Mouse (Mus musculus) small intestine, adult 2 months (tissue): ENCODE measurements around the gene Synpo2. TPM values are rescaled to one million over a fixed set of nuclear protein-coding genes. Genes with fewer than 3 reads are reported as not detected.

Source experiments
- H3K27ac ChIP-seq: fragments of 200-500 bp; 2 replicates; pipeline ENCODE4 v1.5.1; 2012; ENCODE audit warnings: low read depth, low read length, control low read depth, inconsistent platforms; ENCODE audit not compliant: insufficient read depth
- H3K27me3 ChIP-seq: fragments of 200-500 bp; 2 replicates; pipeline ENCODE4 v1.6.1; 2012; ENCODE audit warnings: mild to moderate bottlenecking, moderate library complexity, low read length, inconsistent platforms; ENCODE audit not compliant: control insufficient read depth, insufficient read depth
- H3K36me3 ChIP-seq: fragments of 200-500 bp; 2 replicates; pipeline ENCODE4 v1.6.1; 2012; ENCODE audit warnings: mild to moderate bottlenecking, low read length, control low read depth, inconsistent platforms; ENCODE audit not compliant: control insufficient read depth, insufficient read depth
- H3K4me1 ChIP-seq: fragments of 200-500 bp; 2 replicates; pipeline ENCODE4 v1.6.1; 2012; ENCODE audit warnings: low read length, inconsistent platforms, mixed read lengths; ENCODE audit not compliant: control insufficient read depth, insufficient read depth, insufficient read length
- H3K4me3 ChIP-seq: fragments of 200-500 bp; 2 replicates; pipeline ENCODE4 v1.5.1; 2012; ENCODE audit warnings: low read depth, mild to moderate bottlenecking, control low read depth, inconsistent platforms, low read length, moderate library complexity
- CTCF ChIP-seq: fragments of 200-500 bp; IDR thresholded peaks from 2 replicates; pipeline ENCODE4 v1.5.1; 2012; ENCODE audit warnings: low read depth, mild to moderate bottlenecking, control low read depth, inconsistent platforms, low read length, moderate library complexity, mixed read lengths; ENCODE audit not compliant: insufficient replicate concordance, insufficient read length; ENCODE audit errors: extremely low read depth
- POLR2A ChIP-seq: fragments of 200-500 bp; IDR thresholded peaks from 2 replicates; pipeline ENCODE4 v1.6.1; 2012; ENCODE audit warnings: low read depth, mild to moderate bottlenecking, control low read depth, inconsistent platforms, low read length, moderate library complexity
- WGBS: fragments of 180-500 bp; shearing (Covaris S2); methylation state at CpG from one replicate; pipeline ENCODE4 v1.1.7; 2018; 5-methylcytosine and 5-hydroxymethylcytosine counted together
- polyA plus RNA-seq: library from polyadenylated mRNA; depleted of rRNA; stranded (reverse); fragments of >200 nt; gene quantifications from 2 replicates; pipeline ENCODE4 v1.2.3, GENCODE M21; 2012

The Synpo2 gene
- polyA plus RNA-seq, 1 experiment = 7.6 TPM

- no peak for TF ChIP-seq POLR2A
- TF ChIP-seq CTCF = no peak
- H3K4me1 ChIP-seq = peaks cover 2% of the 10 kb centered on the region; the same call in 1 of the 2 replicates
- 82% methylated on average over 3 of the region's 3 CpGs for WGBS
- H3K27ac ChIP-seq = no peak overlapping the region
- no peak overlapping the region for H3K4me3 ChIP-seq
- H3K36me3 ChIP-seq = no peaks in the 10 kb centered on the region
- H3K27me3 ChIP-seq = no peaks in the 10 kb centered on the region
These were observed 93.7 kb downstream of the Synpo2 start for GRCm38 (mm10) chr3:123142298-123142697.

DNA sequence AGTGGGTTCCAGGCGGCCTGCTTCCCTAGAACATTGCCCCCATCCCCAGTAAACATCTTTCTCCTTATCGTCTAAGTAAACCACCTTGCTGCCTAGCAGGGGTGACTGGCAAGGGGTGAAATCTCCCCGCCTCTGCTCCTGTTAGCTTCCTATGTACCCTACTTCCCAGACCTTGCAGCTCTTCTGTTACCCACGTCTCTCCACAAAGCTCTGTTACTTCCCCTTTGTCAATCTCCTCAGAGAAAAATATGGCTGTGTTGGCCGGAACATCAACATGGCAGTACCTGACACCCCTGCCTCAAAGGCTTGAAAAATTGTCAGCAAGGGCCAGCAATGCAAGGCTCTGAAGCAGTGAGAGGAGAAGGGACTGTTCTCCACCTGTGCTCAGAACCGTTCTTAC lies 94.9 kb downstream of the Synpo2 start:
- H3K36me3 ChIP-seq = no peaks in the 10 kb centered on the region
- no peak overlapping the region for H3K27ac ChIP-seq
- TF ChIP-seq CTCF (no peak), POLR2A (no peak)
- WGBS = 69% methylated on average over 6 of the region's 6 CpGs
- peaks cover 2% of the 10 kb centered on the region; the same call in 1 of the 2 replicates for H3K4me1 ChIP-seq
- no peak overlapping the region for H3K4me3 ChIP-seq
- no peaks in the 10 kb centered on the region for H3K27me3 ChIP-seq

DNA sequence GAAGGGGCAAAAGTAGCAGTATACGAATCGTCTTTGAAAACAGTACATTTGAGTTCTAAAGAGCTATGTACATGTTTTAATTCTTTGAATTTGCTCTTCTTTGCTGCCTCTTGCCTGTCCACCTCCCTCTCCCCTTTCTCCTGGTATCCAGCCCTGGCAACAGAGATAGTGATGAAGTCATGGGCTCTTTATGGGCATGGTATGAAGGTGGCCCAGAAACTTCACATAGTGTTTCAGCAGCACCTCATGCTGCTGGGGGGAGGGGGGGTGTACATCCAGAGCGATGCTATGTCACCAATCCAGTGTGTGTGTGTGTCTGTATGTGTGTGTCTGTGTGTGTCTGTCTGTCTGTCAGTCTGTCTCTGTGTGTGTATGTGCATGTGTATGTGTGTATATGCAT lies 95.8 kb downstream of the Synpo2 start:
- Histone ChIP-seq H3K4me1 (peaks cover 2% of the 10 kb centered on the region; the same call in 1 of the 2 replicates), H3K27me3 (no peaks in the 10 kb centered on the region), H3K4me3 (no peak overlapping the region), H3K36me3 (no peaks in the 10 kb centered on the region), H3K27ac (no peak overlapping the region; the same call in 1 of the 2 replicates)
- 85% methylated on average over 3 of the region's 3 CpGs for WGBS
- TF ChIP-seq POLR2A (no peak), CTCF (no peak)

DNA sequence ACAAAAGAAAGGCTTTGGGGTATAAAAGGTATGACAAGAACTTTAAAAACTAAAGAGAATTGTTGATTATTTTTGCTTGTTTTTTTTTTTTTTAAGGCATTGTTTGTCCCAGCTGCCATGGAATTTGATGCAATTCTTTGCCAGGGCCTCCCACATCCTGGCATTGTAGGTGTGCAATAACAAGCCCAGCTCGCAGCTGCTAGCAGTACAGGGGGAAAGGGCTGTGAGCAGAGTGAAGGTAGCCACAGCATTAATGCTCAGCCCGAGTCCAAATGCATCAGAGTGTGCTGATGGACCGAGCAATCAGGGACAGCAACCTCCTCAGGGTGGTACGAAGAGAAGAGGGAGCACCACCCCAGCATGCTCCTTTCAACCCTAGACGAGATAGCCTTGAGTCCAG lies 96.3 kb downstream of the Synpo2 start:
- 57% methylated on average over 5 of the region's 5 CpGs for WGBS

GRCm38 (mm10) chr3:123138274-123139003 lies 97.5 kb downstream of the Synpo2 start:
- no peaks in the 10 kb centered on the region for H3K27me3 ChIP-seq
- no peaks in the 10 kb centered on the region for H3K36me3 ChIP-seq
- H3K4me3 ChIP-seq = no peak overlapping the region
- TF ChIP-seq POLR2A (no peak), CTCF (no peak)
- peaks cover 2% of the 10 kb centered on the region; the same call in 1 of the 2 replicates for H3K4me1 ChIP-seq
- 0 out of 2 replicates have a peak overlapping the region, but pooled peaks have one; percentile 51 for H3K27ac ChIP-seq
- WGBS = 59% methylated on average over 6 of the region's 6 CpGs

More for the DNA sequence above, 96.3 kb downstream of the Synpo2 start:
- Histone ChIP-seq H3K27me3 (no peaks in the 10 kb centered on the region), H3K4me3 (no peak overlapping the region), H3K4me1 (peaks cover 2% of the 10 kb centered on the region; the same call in 1 of the 2 replicates), H3K36me3 (no peaks in the 10 kb centered on the region), H3K27ac (0 out of 2 replicates have a peak overlapping the region, but pooled peaks have one; percentile 7)
- TF ChIP-seq POLR2A = no peak
- no peak for TF ChIP-seq CTCF

- no peak overlapping the region for H3K4me3 ChIP-seq
- H3K36me3 ChIP-seq = no peaks in the 10 kb centered on the region
- 70% methylated on average over 2 of the region's 2 CpGs for WGBS
- H3K27me3 ChIP-seq = no peaks in the 10 kb centered on the region
- no peak for TF ChIP-seq POLR2A
- no peak for TF ChIP-seq CTCF
- no peak overlapping the region for H3K27ac ChIP-seq
- no peaks in the 10 kb centered on the region; the same call in 1 of the 2 replicates for H3K4me1 ChIP-seq
These were observed 103.8 kb downstream of the Synpo2 start for GRCm38 (mm10) chr3:123132101-123132500.

- WGBS = 88% methylated on average over 6 of the region's 6 CpGs
- H3K4me3 ChIP-seq = no peak overlapping the region
- H3K27me3 ChIP-seq = no peaks in the 10 kb centered on the region
- H3K27ac ChIP-seq = no peak overlapping the region
- no peaks in the 10 kb centered on the region; the same call in 1 of the 2 replicates for H3K4me1 ChIP-seq
- H3K36me3 ChIP-seq = no peaks in the 10 kb centered on the region
- no peak for TF ChIP-seq POLR2A
- TF ChIP-seq CTCF = no peak
These were observed 104.7 kb downstream of the Synpo2 start for GRCm38 (mm10) chr3:123131151-123131756.
